Mouse (Mus musculus) embryonic facial prominence, embryonic 15.5 days (tissue): Measurements from ENCODE around the gene 6430550D23Rik. TPM values are rescaled to one million over a fixed set of nuclear protein-coding genes. Genes with fewer than 3 reads are reported as not detected.
"Not testable (repeated sequence)": the region's sequence is repeated elsewhere in the genome, so short reads cannot be mapped to it uniquely, and the experiment has no call there.

Experiments used
- ATAC-seq: fragments of 200-750 bp; cut with Nextera tagmentation; 2 replicates; pipeline ENCODE4 v1.8.0; 2017; ENCODE audit warnings: low read depth, moderate TSS enrichment; ENCODE audit not compliant: insufficient number of reproducible peaks, low FRiP score, low TSS enrichment
- H3K27ac ChIP-seq: fragments of 300-500 bp; sonication (generic); replicated peaks from 2 replicates; pipeline ENCODE4 v1.5.1; 2015; ENCODE audit warnings: mild to moderate bottlenecking, inconsistent platforms
- H3K27me3 ChIP-seq: fragments of 300-500 bp; sonication (generic); 2 replicates; pipeline ENCODE4 v1.6.1; 2015; ENCODE audit warnings: inconsistent platforms
- H3K36me3 ChIP-seq: fragments of 300-500 bp; sonication (generic); 2 replicates; pipeline ENCODE4 v1.6.1; 2015; ENCODE audit warnings: mild to moderate bottlenecking, inconsistent platforms
- H3K4me1 ChIP-seq: fragments of 300-500 bp; sonication (generic); 2 replicates; pipeline ENCODE4 v1.6.1; 2015; ENCODE audit warnings: inconsistent platforms
- H3K4me2 ChIP-seq: fragments of 300-500 bp; sonication (generic); replicated peaks from 2 replicates; pipeline ENCODE4 v1.6.1; 2015; ENCODE audit warnings: mild to moderate bottlenecking, inconsistent platforms
- H3K4me3 ChIP-seq: fragments of 300-500 bp; sonication (generic); replicated peaks from 2 replicates; pipeline ENCODE4 v1.5.1; 2015; ENCODE audit warnings: mild to moderate bottlenecking, inconsistent platforms
- H3K9ac ChIP-seq: fragments of 300-500 bp; sonication (generic); 2 replicates; pipeline ENCODE4 v1.6.1; 2015; ENCODE audit warnings: inconsistent platforms
- H3K9me3 ChIP-seq: fragments of 300-500 bp; sonication (generic); replicated peaks from 2 replicates; pipeline ENCODE4 v1.6.1; 2016; ENCODE audit warnings: inconsistent platforms
- WGBS: fragments of 180-500 bp; shearing (Covaris S2); methylation state at CpG from one replicate; pipeline ENCODE4 v1.1.7; 2015; 5-methylcytosine and 5-hydroxymethylcytosine counted together
- polyA plus RNA-seq: library from polyadenylated mRNA; unstranded; fragments of >200 nt; fragmentation: Nextera tagmentation; extraction: Ambion mirVana; gene quantifications from 2 replicates; pipeline ENCODE4 v1.2.1, GENCODE M21; 2015

6430550D23Rik gene
- polyA plus RNA-seq, 1 experiment from 2014 or later: 2.2 TPM

DNA sequence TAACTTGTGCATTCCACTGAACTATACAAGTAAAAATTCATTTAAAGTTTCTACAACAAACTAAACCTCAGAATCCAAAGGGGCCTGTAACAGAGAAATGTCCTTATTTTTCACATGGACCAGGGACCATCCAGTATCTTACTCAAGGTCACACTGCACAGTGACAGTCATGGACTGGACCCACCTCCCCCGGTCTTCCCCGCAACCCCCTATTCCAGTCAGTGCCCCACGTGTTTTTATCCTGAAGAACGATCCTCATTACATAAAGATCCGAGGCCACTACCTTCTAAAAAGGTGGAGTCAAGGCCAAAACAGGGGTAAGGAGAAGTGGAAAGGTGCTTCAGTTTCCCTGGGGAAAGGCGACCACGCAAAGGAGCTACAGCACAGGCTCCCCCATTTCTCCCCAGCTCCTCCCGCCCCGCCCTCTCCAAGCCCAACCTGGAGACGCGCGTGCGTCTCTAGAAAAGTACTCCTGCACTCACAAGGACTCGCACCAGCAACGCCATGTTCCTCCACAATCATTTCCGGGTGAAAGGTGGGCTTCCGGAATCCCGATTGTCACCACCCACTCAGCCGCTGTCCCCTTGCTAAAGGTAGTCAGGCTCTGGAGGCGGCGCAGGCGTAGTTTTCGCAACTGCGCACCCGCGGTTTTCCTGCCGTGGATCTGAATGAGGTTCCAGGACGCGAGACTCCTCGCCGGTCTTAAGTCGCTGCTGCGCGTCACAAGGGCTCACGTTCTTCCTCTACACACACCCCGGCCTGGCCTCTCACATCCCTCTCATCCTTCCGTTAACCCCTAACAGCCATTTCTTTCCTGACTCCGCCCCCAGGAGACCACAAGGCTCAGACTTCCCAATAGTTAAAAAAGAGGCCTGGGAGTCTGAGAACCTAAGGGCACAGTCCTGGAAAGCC is 78.0 kb downstream of the 6430550D23Rik start, which contains the start of gene Uqcc1:
TSS of gene Uqcc1 (minus strand) at position 780 of the 912 bp plus-strand sequence.
- H3K4me2 ChIP-seq: peak within 1 kb of the TSS; percentile 65
- peak within 1 kb of the TSS; percentile 68 for H3K4me3 ChIP-seq
- H3K27me3 ChIP-seq: no peaks in the 10 kb centered on the region
- no peaks in the 10 kb centered on the region for H3K9me3 ChIP-seq
- peak within 1 kb of the TSS; percentile 96 for H3K27ac ChIP-seq
- WGBS: under 1% methylated on average over 38 of the region's 38 CpGs
- H3K9ac ChIP-seq: peak within 1 kb of the TSS; percentile 26
- no peaks in the 10 kb centered on the region for H3K36me3 ChIP-seq
- ATAC-seq: peak; percentile 94
- peaks cover 13% of the 10 kb centered on the region for H3K4me1 ChIP-seq

GRCm38 (mm10) chr2:155928711-155929345 is 78.9 kb downstream of the 6430550D23Rik start:
- H3K9me3 ChIP-seq: no peaks in the 10 kb centered on the region
- peaks cover 4% of the 10 kb centered on the region; the same call in 1 of the 2 replicates for H3K36me3 ChIP-seq
- no peak overlapping the region; the same call in 1 of the 2 replicates for H3K9ac ChIP-seq
- H3K4me1 ChIP-seq: peaks cover 13% of the 10 kb centered on the region
- peak overlapping the region; percentile 68 for H3K4me3 ChIP-seq
- peak overlapping the region; percentile 65 for H3K4me2 ChIP-seq
- no peak for ATAC-seq
- H3K27ac ChIP-seq: peak overlapping the region; percentile 34; the same call in 1 of the 2 replicates
- 52% methylated on average over 7 of the region's 7 CpGs for WGBS
- no peaks in the 10 kb centered on the region for H3K27me3 ChIP-seq

DNA sequence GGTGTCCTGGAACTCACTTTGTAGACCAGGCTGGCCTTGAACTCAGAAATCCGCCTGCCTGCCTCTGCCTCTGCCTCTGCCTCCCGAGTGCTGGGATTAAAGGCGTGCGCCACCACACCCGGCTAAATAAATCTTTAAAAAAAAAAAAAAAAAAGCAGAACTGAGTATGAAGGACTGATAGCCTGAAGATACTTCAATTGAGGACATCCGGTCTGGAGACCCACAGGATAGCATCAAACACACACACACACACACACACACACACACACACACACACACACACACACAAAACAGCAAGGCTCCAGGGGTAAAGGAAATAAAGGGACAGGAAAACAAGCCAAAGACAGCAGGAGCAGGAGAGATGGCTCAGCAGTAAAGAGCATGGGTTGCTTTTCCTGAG is 82.6 kb downstream of the 6430550D23Rik start:
- peaks cover 16% of the 10 kb centered on the region; the same call in 1 of the 2 replicates for H3K36me3 ChIP-seq
- H3K27me3 ChIP-seq, ATAC-seq, H3K4me3 ChIP-seq, H3K9me3 ChIP-seq, H3K4me1 ChIP-seq, H3K27ac ChIP-seq, H3K4me2 ChIP-seq, H3K9ac ChIP-seq: not testable (repeated sequence)
- 81% methylated on average over 6 of the region's 6 CpGs for WGBS

Other genes with a start within 250 kb of the 6430550D23Rik start
- 0.09 and 0.11 TPM in 2 replicates for gene Mmp24, start 232.6 kb downstream of the 6430550D23Rik start, polyA plus RNA-seq
- 21.0 and 24.8 TPM in 2 replicates for gene BC029722, start 188.6 kb downstream of the 6430550D23Rik start, polyA plus RNA-seq
- 205 and 214 TPM in 2 replicates for gene Eif6, start 181.1 kb downstream of the 6430550D23Rik start, polyA plus RNA-seq
- gene Fam83c, start 173.1 kb downstream of the 6430550D23Rik start, polyA plus RNA-seq: 4.3 and 4.8 TPM in 2 replicates
- gene Uqcc1, start 77.7 kb downstream of the 6430550D23Rik start, polyA plus RNA-seq: 52.1 and 65.6 TPM in 2 replicates
- gene Gm15557, start 67.2 kb downstream of the 6430550D23Rik start, polyA plus RNA-seq: 0.27 TPM in 1 of 2 replicates, not detected in the other
- gene Gdf5, start 62.6 kb downstream of the 6430550D23Rik start, polyA plus RNA-seq: 1.7 and 2.2 TPM in 2 replicates
- 22.5 and 23.3 TPM in 2 replicates for gene Cep250, start 51.5 kb downstream of the 6430550D23Rik start, polyA plus RNA-seq
- gene Ergic3, start 68 bp upstream of the 6430550D23Rik start, polyA plus RNA-seq: 250 and 256 TPM in 2 replicates
- gene Fer1l4, start 45.0 kb upstream of the 6430550D23Rik start, polyA plus RNA-seq: 0.05 TPM in 1 of 2 replicates, not detected in the other
- 2.5 TPM in 2 replicates for gene Spag4, start 57.2 kb upstream of the 6430550D23Rik start, polyA plus RNA-seq
- 53.5 and 56.3 TPM in 2 replicates for gene Cpne1, start 104.0 kb upstream of the 6430550D23Rik start, polyA plus RNA-seq
- 23.9 and 24.1 TPM in 2 replicates for gene Rbm12, start 104.0 kb upstream of the 6430550D23Rik start, polyA plus RNA-seq
- 17.0 and 17.2 TPM in 2 replicates for gene Gm28036, start 119.1 kb upstream of the 6430550D23Rik start, polyA plus RNA-seq
- 389 and 403 TPM in 2 replicates for gene Romo1, start 136.1 kb upstream of the 6430550D23Rik start, polyA plus RNA-seq
- gene Nfs1, start 136.2 kb upstream of the 6430550D23Rik start, polyA plus RNA-seq: 42.0 and 44.1 TPM in 2 replicates
- 643 and 665 TPM in 2 replicates for gene Rbm39, start 172.3 kb upstream of the 6430550D23Rik start, polyA plus RNA-seq
- gene Phf20, start 188.5 kb upstream of the 6430550D23Rik start, polyA plus RNA-seq: 72.1 and 85.8 TPM in 2 replicates